8 mouse cellular contexts compared by ENCODE assay signal in the genomic region with DNA sequence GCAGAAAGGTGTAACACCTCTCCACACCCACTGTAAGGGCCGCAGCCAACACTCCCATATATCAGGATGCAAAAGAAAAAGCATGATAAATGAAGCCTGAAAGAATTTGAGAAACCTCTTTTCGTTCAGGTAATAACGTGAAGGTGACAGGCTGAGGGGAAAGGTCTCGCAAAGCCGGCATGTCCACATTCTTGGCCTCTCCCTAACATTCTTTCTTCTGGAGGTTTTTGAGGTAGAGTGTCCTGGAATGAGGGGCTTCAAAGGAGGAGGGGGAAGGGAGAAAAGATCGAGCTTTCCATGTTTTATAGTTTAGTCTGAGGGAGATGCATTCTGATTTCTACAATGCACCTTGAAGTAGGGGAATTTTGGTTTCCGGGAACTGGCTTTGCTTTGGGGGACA. TPM values are rescaled to one million over a fixed set of nuclear protein-coding genes. Genes with fewer than 3 reads are reported as not detected.
DNase-seq lines count a peak whose midpoint lies in the region; ATAC-seq and TF ChIP-seq lines count a peak whose summit lies in the region.

A gene (plus strand): TSS at position 287 of the 400 bp plus-strand sequence.

- no peak for TF ChIP-seq CTCF in olfactory bulb, adult 2 months (IDR thresholded peaks at IDR 0.05; ENCODE audit: insufficient read depth, low read depth, low read length)

- TF ChIP-seq POLR2A in olfactory bulb, adult 2 months (IDR thresholded peaks at IDR 0.05; ENCODE audit: insufficient read depth, low read depth, low read length), result no peak

- no peaks in the 10 kb centered on the region for H3K4me1 ChIP-seq in neural tube, embryonic 11.5 days (ENCODE audit: control insufficient read depth, insufficient read depth, low read length)
- H3K4me1 ChIP-seq in embryonic facial prominence, embryonic 11.5 days (ENCODE audit: control insufficient read depth, insufficient read depth, low read length), result no peaks in the 10 kb centered on the region
- peaks cover 22% of the 10 kb centered on the region for H3K4me1 ChIP-seq in heart, embryonic 13.5 days
- no peaks in the 10 kb centered on the region for H3K4me1 ChIP-seq in olfactory bulb, adult 2 months (ENCODE audit: control insufficient read depth, insufficient read depth, low read length)

- H3K4me2 ChIP-seq in neural tube, embryonic 11.5 days (ENCODE audit: low read depth), result peak within 1 kb of the TSS; percentile 81
- H3K4me2 ChIP-seq in embryonic facial prominence, embryonic 11.5 days (ENCODE audit: low read depth, low read length), result peak within 1 kb of the TSS; percentile 77
- peak within 1 kb of the TSS; percentile 84 for H3K4me2 ChIP-seq in heart, embryonic 13.5 days

- H3K27me3 ChIP-seq in neural tube, embryonic 11.5 days (ENCODE audit: control insufficient read depth, insufficient read depth, low read length), result no peaks in the 10 kb centered on the region
- no peaks in the 10 kb centered on the region for H3K27me3 ChIP-seq in embryonic facial prominence, embryonic 11.5 days (ENCODE audit: control insufficient read depth, insufficient read depth, low read length)
- no peaks in the 10 kb centered on the region for H3K27me3 ChIP-seq in heart, embryonic 13.5 days (replicated peaks)

- ATAC-seq in neural tube, embryonic 11.5 days (ENCODE audit: insufficient read depth, low FRiP score, low TSS enrichment), result no peak
- ATAC-seq in embryonic facial prominence, embryonic 11.5 days (replicated peaks; ENCODE audit: insufficient number of reproducible peaks, low FRiP score, low TSS enrichment, low read depth), result no peak
- ATAC-seq in heart, embryonic 13.5 days (ENCODE audit: extremely low read depth, insufficient number of reproducible peaks, low FRiP score, low TSS enrichment), result no peak

- H3K4me3 ChIP-seq in neural tube, embryonic 11.5 days (ENCODE audit: low read depth, low read length), result peak within 1 kb of the TSS; percentile 80
- H3K4me3 ChIP-seq in embryonic facial prominence, embryonic 11.5 days (ENCODE audit: low read depth, low read length), result peak within 1 kb of the TSS; percentile 76
- peak within 1 kb of the TSS; percentile 84 for H3K4me3 ChIP-seq in heart, embryonic 13.5 days
- H3K4me3 ChIP-seq in olfactory bulb, adult 2 months (ENCODE audit: insufficient read depth, low read depth, low read length), result peak within 1 kb of the TSS; percentile 89

- no peaks in the 10 kb centered on the region for H3K9me3 ChIP-seq in neural tube, embryonic 11.5 days (ENCODE audit: control insufficient read depth, low read length)
- no peaks in the 10 kb centered on the region for H3K9me3 ChIP-seq in embryonic facial prominence, embryonic 11.5 days (replicated peaks; ENCODE audit: control insufficient read depth, low read length)
- no peaks in the 10 kb centered on the region for H3K9me3 ChIP-seq in heart, embryonic 13.5 days

- H3K9ac ChIP-seq in neural tube, embryonic 11.5 days (ENCODE audit: low read length), result peak within 1 kb of the TSS; percentile 89
- peak within 1 kb of the TSS; percentile 96 for H3K9ac ChIP-seq in embryonic facial prominence, embryonic 11.5 days (replicated peaks; ENCODE audit: low read length)
- H3K9ac ChIP-seq in heart, embryonic 13.5 days, result peak within 1 kb of the TSS; percentile 90

- WGBS in neural tube, embryonic 11.5 days, result 81% methylated on average over 7 of the region's 7 CpGs
- WGBS in embryonic facial prominence, embryonic 11.5 days, result 70% methylated on average over 7 of the region's 7 CpGs
- WGBS in heart, embryonic 13.5 days, result 73% methylated on average over 7 of the region's 7 CpGs
- WGBS in olfactory bulb, adult 2 months, result 93% methylated on average over 7 of the region's 7 CpGs

- no peaks in the 10 kb centered on the region for H3K36me3 ChIP-seq in neural tube, embryonic 11.5 days (ENCODE audit: control insufficient read depth, insufficient read depth, low read length)
- no peaks in the 10 kb centered on the region for H3K36me3 ChIP-seq in embryonic facial prominence, embryonic 11.5 days (replicated peaks; ENCODE audit: control insufficient read depth, insufficient read depth, low read depth, low read length)
- H3K36me3 ChIP-seq in heart, embryonic 13.5 days, result peaks cover 6% of the 10 kb centered on the region; the same call in 1 of the 2 replicates

- H3K27ac ChIP-seq in neural tube, embryonic 11.5 days (ENCODE audit: low read depth, low read length), result peak within 1 kb of the TSS; percentile 76
- H3K27ac ChIP-seq in embryonic facial prominence, embryonic 11.5 days (replicated peaks; ENCODE audit: low read depth, low read length), result peak within 1 kb of the TSS; percentile 88; the same call in 1 of the 2 replicates
- H3K27ac ChIP-seq in heart, embryonic 13.5 days (replicated peaks), result peak within 1 kb of the TSS; percentile 96
- H3K27ac ChIP-seq in olfactory bulb, adult 2 months (ENCODE audit: insufficient read depth, low read depth, low read length), result no peak within 1 kb of the TSS

- intact Hi-C loops in left cerebral cortex, postnatal 36 days (cut with DNase I), result no loop called here

- no peak for DNase-seq in neural tube, embryonic 11.5 days (ENCODE audit: low spot score)
- DNase-seq in neural tube, embryonic 10.5 days (ENCODE audit: extremely low spot score, low spot score), result no peak
- DNase-seq in embryonic facial prominence, embryonic 11.5 days (ENCODE audit: low spot score), result peak; percentile 9
- no peak for DNase-seq in left cerebral cortex, postnatal 36 days (ENCODE audit: low spot score in 2 of 2)
- no peak for DNase-seq in spleen, postnatal 10 days (ENCODE audit: low spot score in 2 of 2)
- no peak for DNase-seq in thymus, adult 18-20 months

RNA-seq across cellular contexts. Expression of the gene that starts here (rescaled TPM):
- 41.8 and 42.3 TPM in 2 replicates for polyA plus RNA-seq in neural tube, embryonic 11.5 days (2014; fragmentation: Nextera tagmentation; extraction: Ambion mirVana)
- 25.5 and 26.6 TPM in 2 replicates for polyA plus RNA-seq in embryonic facial prominence, embryonic 11.5 days (2014; fragmentation: Nextera tagmentation; extraction: Ambion mirVana)
- polyA plus RNA-seq in heart, embryonic 13.5 days (2015; fragmentation: Nextera tagmentation; extraction: Ambion mirVana), result 25.9 and 31.9 TPM in 2 replicates
- total RNA-seq in left cerebral cortex, postnatal 36 days (2021), result 10 to 100 TPM; 28.7 to 44.5 TPM
- not detected in 2 replicates for polyA plus RNA-seq in olfactory bulb, adult 2 months (2012; ENCODE audit: insufficient read depth, insufficient read length, low replicate concordance, missing spikeins)
